Mouse (Mus musculus): ENCODE data around the gene Bcar1.

The Bcar1 gene

GRCm38 (mm10) chr8:111739604-111740003, 4.0 kb downstream of the Bcar1 start:
- DNase-seq (ENCODE audit: extremely low spot score, low spot score): no peak

GRCm38 (mm10) chr8:111738867-111739266, 4.7 kb downstream of the Bcar1 start:
- no peak for DNase-seq (ENCODE audit: extremely low spot score, low spot score)

GRCm38 (mm10) chr8:111736321-111736720, 7.3 kb downstream of the Bcar1 start:
- DNase-seq (ENCODE audit: extremely low spot score, low spot score): no peak

- DNase-seq (ENCODE audit: extremely low spot score, low spot score): no peak
Observed at GRCm38 (mm10) chr8:111735791-111736190, 7.8 kb downstream of the Bcar1 start.

DNA sequence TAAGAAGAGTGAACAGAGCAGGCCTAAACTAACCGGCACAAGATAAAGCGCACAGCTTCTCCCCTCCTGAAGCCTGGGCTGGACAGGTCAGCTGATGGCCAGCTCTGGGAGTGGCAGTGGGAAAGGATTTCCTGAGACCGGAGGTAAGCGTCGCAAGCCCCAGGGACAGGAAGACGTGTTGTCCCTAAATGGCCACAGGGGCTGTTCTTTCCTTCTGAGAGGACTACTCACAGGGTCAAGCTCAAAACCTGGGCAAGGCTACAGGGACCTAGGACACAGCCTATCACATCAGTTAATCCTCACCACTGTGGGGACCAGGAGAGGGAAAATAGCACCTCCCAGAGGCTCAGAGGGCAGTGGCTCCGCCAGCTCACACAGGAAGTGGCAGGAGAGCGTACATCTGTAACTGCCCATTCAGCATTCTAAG, 8.3 kb downstream of the Bcar1 start:
- no peak for DNase-seq (ENCODE audit: extremely low spot score, low spot score)

- DNase-seq (ENCODE audit: extremely low spot score, low spot score): no peak
Observed at GRCm38 (mm10) chr8:111734244-111734960, 9.2 kb downstream of the Bcar1 start.

DNA sequence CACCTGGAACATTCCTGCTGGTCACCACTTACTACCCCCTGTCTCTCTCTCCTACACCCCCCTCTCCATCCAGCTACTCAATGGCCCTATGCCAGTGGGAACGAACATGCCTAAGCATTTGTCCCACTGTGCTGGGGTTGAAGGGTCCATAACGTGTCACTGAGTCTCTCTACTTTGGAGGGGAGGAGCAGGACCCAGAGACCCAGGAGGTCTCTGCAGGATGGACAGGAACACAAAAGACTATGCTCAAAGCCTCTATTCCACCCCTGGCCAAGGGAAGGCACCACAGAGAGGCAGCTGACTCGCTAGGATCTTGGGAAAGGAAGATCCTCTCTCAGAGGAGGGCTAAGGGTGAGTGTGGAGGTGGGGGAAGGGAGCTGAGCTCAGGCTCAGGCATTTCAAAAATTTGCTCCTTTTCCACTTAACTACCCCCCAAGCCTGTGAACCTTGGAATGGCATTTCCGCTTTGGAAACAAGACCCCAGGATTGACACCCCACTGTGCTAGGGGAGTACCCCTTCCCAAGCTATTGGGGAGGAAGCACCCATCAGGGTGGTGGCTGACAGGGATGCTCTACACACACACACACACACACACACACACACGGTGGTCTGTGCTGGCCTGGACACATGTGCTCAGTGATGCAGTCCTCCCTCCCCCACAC, 9.9 kb downstream of the Bcar1 start:
- DNase-seq (ENCODE audit: extremely low spot score, low spot score): peak; percentile 53

GRCm38 (mm10) chr8:111732406-111733085, 11.1 kb downstream of the Bcar1 start:
- DNase-seq (ENCODE audit: extremely low spot score, low spot score): no peak

GRCm38 (mm10) chr8:111732004-111732403, 11.6 kb downstream of the Bcar1 start:
- peak; percentile 97 for DNase-seq (ENCODE audit: extremely low spot score, low spot score)

DNA sequence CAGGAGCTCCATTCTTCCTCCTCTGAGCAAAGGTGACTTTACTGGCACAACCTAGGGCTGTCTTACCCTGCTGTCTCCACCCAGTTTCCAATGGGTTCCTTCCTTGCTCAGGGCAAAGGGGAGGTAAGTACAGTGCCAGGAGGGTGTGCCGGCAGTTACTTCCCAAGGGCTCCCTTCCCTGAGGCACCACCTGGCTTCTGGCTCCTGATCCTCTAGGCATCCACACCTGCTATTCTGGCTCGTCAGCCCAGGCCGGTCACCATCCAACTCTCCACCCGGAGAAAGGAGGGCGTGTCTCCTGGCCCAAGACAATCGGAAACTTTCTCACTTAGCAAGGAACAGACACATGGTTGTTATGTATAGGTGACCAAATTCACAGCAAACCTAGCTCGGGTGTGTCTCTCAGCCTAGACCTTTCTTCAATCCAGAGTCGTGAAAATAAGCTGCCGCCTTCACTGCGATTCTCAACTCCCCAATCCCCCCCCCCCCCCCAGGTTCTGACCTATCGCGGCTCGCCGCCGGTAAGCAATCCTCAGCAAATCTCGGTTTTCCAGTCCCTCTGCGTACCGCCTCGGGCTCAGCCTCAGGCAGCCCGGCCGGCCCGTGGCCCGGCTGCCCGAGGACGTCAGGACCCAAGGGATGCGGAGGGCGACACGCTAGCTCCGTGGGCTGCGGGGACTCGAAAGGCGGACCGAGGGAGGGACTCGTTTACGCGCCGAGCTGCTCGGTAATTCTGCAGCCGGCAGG, 12.2 kb downstream of the Bcar1 start:
- DNase-seq (ENCODE audit: extremely low spot score, low spot score): no peak

DNA sequence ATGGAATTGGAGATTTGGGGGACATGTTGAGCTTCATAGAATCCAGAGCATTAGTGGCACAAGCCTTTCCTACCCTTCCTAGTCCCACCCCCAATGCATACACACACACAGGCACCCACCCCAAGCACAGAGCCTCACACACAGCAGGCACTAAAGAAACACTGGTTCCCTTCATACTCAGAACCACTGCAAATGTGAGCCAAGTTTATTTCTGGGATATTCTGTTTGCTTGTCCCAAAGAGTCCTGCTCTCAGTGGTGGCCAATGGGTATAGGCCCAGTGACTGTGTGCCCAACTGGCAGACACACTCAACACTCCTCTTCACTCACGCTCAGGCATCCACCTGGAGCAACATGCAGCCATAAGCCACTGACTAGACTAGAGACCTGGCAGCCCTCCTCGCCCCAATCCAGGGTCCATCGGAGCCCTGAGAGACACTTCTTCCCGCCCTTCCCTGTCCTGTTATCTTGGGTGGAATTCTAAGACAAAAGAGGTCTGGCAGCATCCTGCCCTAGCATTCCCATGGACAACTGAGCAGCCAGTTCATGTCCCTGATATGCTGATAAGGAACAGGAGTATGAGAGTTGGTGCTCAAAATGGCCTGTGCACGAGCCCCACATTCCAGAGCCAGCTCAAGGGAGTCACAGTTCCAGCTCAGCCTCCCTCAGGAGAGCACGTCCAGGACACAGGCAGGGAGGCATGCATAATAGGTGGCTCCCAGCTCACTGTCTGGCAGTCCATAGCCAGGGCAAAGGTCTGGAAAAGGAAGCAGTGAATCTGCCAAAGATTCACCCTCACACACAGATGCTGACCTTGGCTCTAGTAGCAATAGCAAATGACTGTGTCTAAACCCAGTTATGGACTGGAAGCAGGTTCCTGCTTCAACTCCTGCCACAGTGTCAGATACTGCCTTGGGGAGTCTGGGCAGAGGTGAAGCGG, 14.1 kb downstream of the Bcar1 start:
- no peak for DNase-seq (ENCODE audit: extremely low spot score, low spot score)

DNA sequence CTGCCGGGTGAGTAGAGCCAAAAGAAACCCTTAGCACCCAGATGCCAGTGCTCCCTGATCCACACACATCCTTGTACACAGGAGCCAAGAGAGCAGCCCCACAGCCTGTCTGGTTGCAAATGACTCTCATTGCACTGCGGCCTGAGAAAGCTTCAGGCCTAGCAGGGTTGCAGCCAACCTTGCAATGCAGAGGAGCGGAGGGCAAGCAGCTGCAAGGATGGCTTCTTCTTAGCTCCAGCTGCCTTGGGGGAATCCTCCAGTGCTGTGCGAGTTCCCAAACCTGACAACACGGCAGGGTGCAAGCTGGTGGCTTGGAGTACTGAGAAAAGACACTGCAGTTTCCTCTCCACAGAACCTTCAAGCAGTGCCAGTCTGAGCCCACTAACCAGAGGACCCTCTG, 15.1 kb downstream of the Bcar1 start:
- DNase-seq (ENCODE audit: extremely low spot score, low spot score): no peak

GRCm38 (mm10) chr8:111727553-111727952, 16.1 kb downstream of the Bcar1 start:
- no peak for DNase-seq (ENCODE audit: extremely low spot score, low spot score)

- DNase-seq (ENCODE audit: extremely low spot score, low spot score): no peak
Observed at GRCm38 (mm10) chr8:111726102-111726900, 17.3 kb downstream of the Bcar1 start.

- no peak for DNase-seq (ENCODE audit: extremely low spot score, low spot score)
Observed at GRCm38 (mm10) chr8:111725341-111725740, 18.3 kb downstream of the Bcar1 start.

GRCm38 (mm10) chr8:111720115-111720544, 23.5 kb downstream of the Bcar1 start:
- DNase-seq (ENCODE audit: extremely low spot score, low spot score): no peak

GRCm38 (mm10) chr8:111718937-111719336, 24.7 kb downstream of the Bcar1 start:
- no peak for DNase-seq (ENCODE audit: extremely low spot score, low spot score)

- DNase-seq (ENCODE audit: extremely low spot score, low spot score): no peak
Observed at GRCm38 (mm10) chr8:111717866-111718265, 25.7 kb downstream of the Bcar1 start.

- DNase-seq (ENCODE audit: extremely low spot score, low spot score): no peak
Observed at GRCm38 (mm10) chr8:111717488-111717792, 26.2 kb downstream of the Bcar1 start.
